Mouse (Mus musculus): ENCODE measurements around the gene Snapin. TPM values are rescaled to one million over a fixed set of nuclear protein-coding genes. Genes with fewer than 3 reads are reported as not detected.
A peak's percentile ranks its signal among the peaks of the same experiment; 100 is the strongest.

The Snapin gene
- polyA plus RNA-seq, 1 experiment from 2014 or later, result 79.4 TPM

GRCm38 (mm10) chr3:90464552-90465080, 26.2 kb downstream of the Snapin start:
- WGBS, result 17% methylated on average over 37 of the region's 37 CpGs
- Histone ChIP-seq H3K9ac (ENCODE audit: low read depth, low read length) (peak overlapping the region; percentile 66), H3K4me3 (ENCODE audit: low read length) (peak overlapping the region; percentile 64), H3K27me3 (replicated peaks; ENCODE audit: control insufficient read depth, insufficient read depth, low read length) (peaks cover 35% of the 10 kb centered on the region), H3K4me1 (ENCODE audit: control insufficient read depth, insufficient read depth, low read length) (peaks cover 13% of the 10 kb centered on the region; the same call in 1 of the 2 replicates), H3K27ac (ENCODE audit: low read length) (no peak overlapping the region), H3K36me3 (ENCODE audit: control insufficient read depth, insufficient read depth, low read length) (no peaks in the 10 kb centered on the region), H3K4me2 (ENCODE audit: low read depth, low read length) (peak overlapping the region; percentile 85), H3K9me3 (ENCODE audit: control insufficient read depth, low read length) (no peaks in the 10 kb centered on the region)
- peak; percentile 15 for ATAC-seq

DNA sequence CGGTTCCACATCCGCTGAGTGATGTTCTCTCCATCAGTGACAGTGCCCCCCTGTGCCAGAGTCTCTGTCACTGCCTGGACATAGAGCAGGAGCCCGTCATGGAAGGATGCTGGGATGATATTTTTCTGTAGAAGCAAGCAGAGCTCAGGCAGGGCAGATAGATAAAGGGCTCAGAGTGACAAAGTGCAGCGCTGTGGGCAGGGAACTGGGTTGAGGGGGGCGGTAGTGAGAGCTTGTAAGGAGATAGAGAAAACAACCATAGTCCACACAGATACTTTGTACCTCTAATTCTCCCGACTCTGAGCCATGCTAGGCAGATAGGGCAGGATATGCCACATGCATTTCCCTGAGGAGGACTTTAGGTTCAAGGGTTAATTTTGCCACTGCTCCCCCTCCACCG, 28.3 kb downstream of the Snapin start:
- H3K4me2 ChIP-seq (ENCODE audit: low read depth, low read length), result no peak overlapping the region

GRCm38 (mm10) chr3:90461935-90462334, 28.9 kb downstream of the Snapin start:
- Histone ChIP-seq H3K4me1 (ENCODE audit: control insufficient read depth, insufficient read depth, low read length) (peaks cover 13% of the 10 kb centered on the region; the same call in 1 of the 2 replicates), H3K4me3 (ENCODE audit: low read length) (no peak overlapping the region), H3K9ac (ENCODE audit: low read depth, low read length) (no peak overlapping the region), H3K27ac (ENCODE audit: low read length) (no peak overlapping the region), H3K4me2 (ENCODE audit: low read depth, low read length) (no peak overlapping the region), H3K36me3 (ENCODE audit: control insufficient read depth, insufficient read depth, low read length) (no peaks in the 10 kb centered on the region), H3K27me3 (replicated peaks; ENCODE audit: control insufficient read depth, insufficient read depth, low read length) (peaks cover 35% of the 10 kb centered on the region), H3K9me3 (ENCODE audit: control insufficient read depth, low read length) (no peaks in the 10 kb centered on the region)
- ATAC-seq, result no peak
- 83% methylated on average over 3 of the region's 3 CpGs for WGBS

More for the DNA sequence above, 28.3 kb downstream of the Snapin start:
- WGBS, result 31% methylated on average over 7 of the region's 7 CpGs
- no peak overlapping the region for H3K27ac ChIP-seq (ENCODE audit: low read length)
- no peak overlapping the region for H3K4me3 ChIP-seq (ENCODE audit: low read length)
- H3K9ac ChIP-seq (ENCODE audit: low read depth, low read length), result no peak overlapping the region; the same call in 1 of the 2 replicates
- no peaks in the 10 kb centered on the region for H3K9me3 ChIP-seq (ENCODE audit: control insufficient read depth, low read length)
- peaks cover 35% of the 10 kb centered on the region for H3K27me3 ChIP-seq (replicated peaks; ENCODE audit: control insufficient read depth, insufficient read depth, low read length)
- 0 out of 2 replicates have a peak, but pooled peaks have one; percentile 13 for ATAC-seq
- H3K4me1 ChIP-seq (ENCODE audit: control insufficient read depth, insufficient read depth, low read length), result peaks cover 13% of the 10 kb centered on the region; the same call in 1 of the 2 replicates
- no peaks in the 10 kb centered on the region for H3K36me3 ChIP-seq (ENCODE audit: control insufficient read depth, insufficient read depth, low read length)

DNA sequence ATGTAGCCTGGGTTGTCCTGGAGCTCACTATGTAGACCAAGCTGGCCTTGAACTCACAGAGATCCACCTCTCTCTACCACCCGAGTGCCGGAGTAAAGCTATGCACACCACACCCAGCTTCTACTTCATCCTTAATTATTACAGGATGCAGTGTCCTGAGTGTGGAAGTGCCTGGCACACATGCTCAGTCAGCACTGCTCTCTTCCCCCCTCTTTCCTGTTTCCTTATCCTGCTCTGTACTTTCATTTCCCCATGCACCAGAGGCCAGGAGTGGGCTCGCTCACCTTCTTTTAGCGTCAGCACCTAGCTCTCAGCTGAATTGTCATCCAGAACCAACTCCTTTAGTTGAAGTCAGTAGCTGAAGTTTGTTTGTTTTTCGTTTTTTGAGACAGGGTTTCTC, 30.5 kb downstream of the Snapin start:
- Histone ChIP-seq H3K27me3 (replicated peaks; ENCODE audit: control insufficient read depth, insufficient read depth, low read length) (peaks cover 28% of the 10 kb centered on the region), H3K27ac (ENCODE audit: low read length) (no peak overlapping the region), H3K4me3 (ENCODE audit: low read length) (no peak overlapping the region), H3K9me3 (ENCODE audit: control insufficient read depth, low read length) (no peaks in the 10 kb centered on the region), H3K36me3 (ENCODE audit: control insufficient read depth, insufficient read depth, low read length) (no peaks in the 10 kb centered on the region), H3K4me1 (ENCODE audit: control insufficient read depth, insufficient read depth, low read length) (peaks cover 6% of the 10 kb centered on the region; the same call in 1 of the 2 replicates), H3K9ac (ENCODE audit: low read depth, low read length) (no peak overlapping the region), H3K4me2 (ENCODE audit: low read depth, low read length) (no peak overlapping the region)
- 76% methylated on average over 5 of the region's 5 CpGs for WGBS
- ATAC-seq, result no peak

GRCm38 (mm10) chr3:90459727-90460126, 31.1 kb downstream of the Snapin start:
- no peak overlapping the region for H3K4me2 ChIP-seq (ENCODE audit: low read depth, low read length)
- ATAC-seq, result no peak
- H3K4me1 ChIP-seq (ENCODE audit: control insufficient read depth, insufficient read depth, low read length), result no peaks in the 10 kb centered on the region
- H3K27ac ChIP-seq (ENCODE audit: low read length), result no peak overlapping the region
- WGBS, result 77% methylated on average over 9 of the region's 9 CpGs
- no peak overlapping the region for H3K4me3 ChIP-seq (ENCODE audit: low read length)
- no peaks in the 10 kb centered on the region for H3K9me3 ChIP-seq (ENCODE audit: control insufficient read depth, low read length)
- peaks cover 22% of the 10 kb centered on the region for H3K27me3 ChIP-seq (replicated peaks; ENCODE audit: control insufficient read depth, insufficient read depth, low read length)
- no peaks in the 10 kb centered on the region for H3K36me3 ChIP-seq (ENCODE audit: control insufficient read depth, insufficient read depth, low read length)
- no peak overlapping the region for H3K9ac ChIP-seq (ENCODE audit: low read depth, low read length)

DNA sequence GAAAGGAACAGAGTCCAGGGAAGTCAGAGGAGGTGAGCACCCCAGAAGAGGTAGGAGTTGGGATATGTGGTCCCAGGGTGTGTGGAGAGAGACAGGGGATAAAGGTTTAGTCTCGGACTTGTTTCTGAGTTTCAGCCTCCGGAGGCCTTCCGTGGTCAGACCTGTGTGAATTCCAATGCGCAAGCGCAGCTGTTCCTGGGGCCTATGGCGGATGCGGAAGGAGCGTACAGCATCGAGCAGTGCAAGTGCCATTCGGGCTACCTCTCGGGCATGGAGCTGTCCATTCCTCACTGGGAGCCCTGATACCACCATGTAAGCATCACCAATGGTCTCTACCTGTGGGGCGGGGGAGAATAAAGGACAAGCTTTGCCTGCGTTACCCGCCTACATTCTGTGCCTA, 35.9 kb downstream of the Snapin start:
- H3K4me2 ChIP-seq (ENCODE audit: low read depth, low read length), result no peak overlapping the region
- H3K4me1 ChIP-seq (ENCODE audit: control insufficient read depth, insufficient read depth, low read length), result no peaks in the 10 kb centered on the region
- 87% methylated on average over 14 of the region's 14 CpGs for WGBS
- no peaks in the 10 kb centered on the region for H3K27me3 ChIP-seq (replicated peaks; ENCODE audit: control insufficient read depth, insufficient read depth, low read length)
- no peak overlapping the region for H3K9ac ChIP-seq (ENCODE audit: low read depth, low read length)
- no peak for ATAC-seq
- H3K36me3 ChIP-seq (ENCODE audit: control insufficient read depth, insufficient read depth, low read length), result no peaks in the 10 kb centered on the region
- H3K27ac ChIP-seq (ENCODE audit: low read length), result no peak overlapping the region
- H3K4me3 ChIP-seq (ENCODE audit: low read length), result no peak overlapping the region
- no peaks in the 10 kb centered on the region for H3K9me3 ChIP-seq (ENCODE audit: control insufficient read depth, low read length)

DNA sequence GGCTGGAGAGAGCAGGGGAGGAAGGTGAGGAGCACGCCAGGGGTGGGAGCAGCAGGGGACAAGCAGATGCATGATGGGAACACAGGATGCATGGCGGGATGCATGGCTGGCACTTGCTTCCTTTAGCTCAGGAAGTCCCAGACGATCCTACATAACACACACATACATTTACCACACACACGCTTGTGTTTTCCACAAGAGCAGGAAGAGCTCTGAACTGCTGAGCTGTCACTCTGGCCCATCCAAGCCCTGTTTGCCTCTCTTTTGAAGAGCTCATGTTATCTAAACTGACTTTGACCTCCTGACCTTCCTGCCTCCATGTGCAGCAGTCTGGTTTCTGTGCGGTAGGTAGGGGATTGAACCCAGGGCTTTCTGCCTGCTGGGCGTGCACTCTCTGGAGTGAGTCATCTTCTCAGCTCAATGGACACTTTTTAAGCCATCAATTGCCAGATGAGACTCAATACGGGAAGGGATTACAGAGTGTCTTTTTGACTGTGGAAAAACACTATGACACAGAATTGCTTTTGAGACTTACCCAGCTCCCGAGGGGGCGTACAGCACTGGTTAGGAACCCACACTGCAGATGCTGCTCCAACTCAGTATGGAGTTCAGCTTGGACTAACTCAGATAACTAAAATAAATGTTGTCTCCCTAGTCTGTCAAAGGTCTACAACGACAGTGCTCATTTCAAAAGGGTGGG, 39.3 kb downstream of the Snapin start:
- 0 out of 2 replicates have a peak overlapping the region, but pooled peaks have one; percentile 5 for H3K4me3 ChIP-seq (ENCODE audit: low read length)
- H3K9me3 ChIP-seq (ENCODE audit: control insufficient read depth, low read length), result no peaks in the 10 kb centered on the region
- no peaks in the 10 kb centered on the region for H3K4me1 ChIP-seq (ENCODE audit: control insufficient read depth, insufficient read depth, low read length)
- H3K27me3 ChIP-seq (replicated peaks; ENCODE audit: control insufficient read depth, insufficient read depth, low read length), result no peaks in the 10 kb centered on the region
- H3K4me2 ChIP-seq (ENCODE audit: low read depth, low read length), result no peak overlapping the region
- 39% methylated on average over 10 of the region's 10 CpGs for WGBS
- no peak for ATAC-seq
- no peaks in the 10 kb centered on the region for H3K36me3 ChIP-seq (ENCODE audit: control insufficient read depth, insufficient read depth, low read length)
- no peak overlapping the region for H3K27ac ChIP-seq (ENCODE audit: low read length)
- H3K9ac ChIP-seq (ENCODE audit: low read depth, low read length), result no peak overlapping the region

DNA sequence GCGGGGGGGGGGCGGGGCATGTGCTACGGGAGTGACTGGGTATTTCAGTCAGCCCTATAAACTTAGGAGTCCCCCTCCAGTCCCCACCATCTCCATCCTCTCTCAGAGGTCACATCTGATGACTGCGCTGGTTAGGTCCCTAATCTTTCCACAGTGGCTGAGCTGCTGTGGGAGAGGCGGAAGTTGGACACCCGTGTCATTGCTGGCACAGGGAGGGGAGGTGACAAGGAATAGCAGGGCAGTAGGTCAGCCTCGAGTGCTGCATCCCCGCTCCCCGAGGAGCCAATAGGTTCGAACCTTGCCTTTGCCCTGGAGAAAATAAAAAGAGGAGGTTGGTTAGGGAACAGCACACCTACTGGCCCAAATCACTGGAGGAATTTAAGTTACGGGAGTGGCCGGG, 40.0 kb downstream of the Snapin start:
- no peak for ATAC-seq
- 27% methylated on average over 12 of the region's 12 CpGs for WGBS
- Histone ChIP-seq H3K27ac (ENCODE audit: low read length) (no peak overlapping the region), H3K9ac (ENCODE audit: low read depth, low read length) (no peak overlapping the region), H3K4me3 (ENCODE audit: low read length) (0 out of 2 replicates have a peak overlapping the region, but pooled peaks have one; percentile 5), H3K27me3 (replicated peaks; ENCODE audit: control insufficient read depth, insufficient read depth, low read length) (no peaks in the 10 kb centered on the region), H3K4me2 (ENCODE audit: low read depth, low read length) (no peak overlapping the region), H3K36me3 (ENCODE audit: control insufficient read depth, insufficient read depth, low read length) (no peaks in the 10 kb centered on the region), H3K4me1 (ENCODE audit: control insufficient read depth, insufficient read depth, low read length) (no peaks in the 10 kb centered on the region), H3K9me3 (ENCODE audit: control insufficient read depth, low read length) (no peaks in the 10 kb centered on the region)

- Histone ChIP-seq H3K9me3 (ENCODE audit: control insufficient read depth, low read length) (no peaks in the 10 kb centered on the region), H3K4me2 (ENCODE audit: low read depth, low read length) (no peak overlapping the region), H3K9ac (ENCODE audit: low read depth, low read length) (no peak overlapping the region), H3K36me3 (ENCODE audit: control insufficient read depth, insufficient read depth, low read length) (no peaks in the 10 kb centered on the region), H3K4me3 (ENCODE audit: low read length) (no peak overlapping the region), H3K27me3 (replicated peaks; ENCODE audit: control insufficient read depth, insufficient read depth, low read length) (no peaks in the 10 kb centered on the region), H3K27ac (ENCODE audit: low read length) (no peak overlapping the region), H3K4me1 (ENCODE audit: control insufficient read depth, insufficient read depth, low read length) (no peaks in the 10 kb centered on the region)
- no peak for ATAC-seq
- 62% methylated on average over 6 of the region's 6 CpGs for WGBS
Measured at GRCm38 (mm10) chr3:90448626-90449025, 42.2 kb downstream of the Snapin start.
